Mouse (Mus musculus): ENCODE data around the gene Srek1. TPM values are rescaled to one million over a fixed set of nuclear protein-coding genes. Genes with fewer than 3 reads are reported as not detected.

Gene Srek1
- total RNA-seq (2021): 10 to 100 TPM; 40.9 to 50.4 TPM

GRCm38 (mm10) chr13:103774119-103774757 is at the start of gene Srek1:
Gene Srek1, minus strand, starts transcription at chr13:103774608.
- peak; percentile 96 for DNase-seq

GRCm38 (mm10) chr13:103822270-103822669 is 47.9 kb upstream of the Srek1 start:
- no peak for DNase-seq

DNA sequence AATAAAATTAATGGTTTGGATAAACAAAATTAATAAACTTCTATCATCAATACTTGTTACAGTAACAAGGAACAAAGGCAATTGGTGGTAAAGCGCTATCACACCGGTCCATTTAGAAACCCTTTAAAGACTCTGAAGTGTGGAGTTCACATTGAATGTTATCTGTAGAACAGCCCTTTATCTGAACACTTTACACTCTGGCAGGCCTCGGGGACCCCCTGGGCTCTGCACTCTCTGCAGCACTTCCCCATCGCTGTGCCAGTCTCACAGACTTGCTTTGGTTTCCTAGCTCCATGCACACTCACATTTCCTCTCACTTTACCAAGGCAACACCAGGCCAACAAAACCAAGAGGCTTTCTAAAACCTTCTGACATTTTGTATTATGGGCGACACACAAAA is 45.0 kb upstream of the Srek1 start:
- DNase-seq: no peak

DNA sequence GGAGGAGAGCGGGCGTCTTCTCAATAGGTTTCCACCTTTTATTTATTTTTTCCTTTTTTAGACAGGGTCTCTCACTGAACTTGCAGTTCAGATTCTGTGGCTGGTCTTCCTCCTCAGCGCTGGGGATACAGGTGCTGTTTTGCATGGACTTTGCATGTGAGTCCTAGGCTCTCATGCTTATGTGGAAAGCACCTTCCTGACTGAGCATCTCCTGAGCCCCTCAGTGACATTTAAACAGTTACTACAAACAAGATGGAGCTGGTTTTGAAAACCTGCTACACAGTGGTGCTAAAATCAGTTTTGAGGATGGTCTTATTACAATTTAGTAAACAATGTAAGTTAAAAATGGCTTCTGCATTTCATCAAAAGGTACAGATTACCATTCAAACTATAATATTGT is 43.5 kb upstream of the Srek1 start:
- no peak for DNase-seq

DNA sequence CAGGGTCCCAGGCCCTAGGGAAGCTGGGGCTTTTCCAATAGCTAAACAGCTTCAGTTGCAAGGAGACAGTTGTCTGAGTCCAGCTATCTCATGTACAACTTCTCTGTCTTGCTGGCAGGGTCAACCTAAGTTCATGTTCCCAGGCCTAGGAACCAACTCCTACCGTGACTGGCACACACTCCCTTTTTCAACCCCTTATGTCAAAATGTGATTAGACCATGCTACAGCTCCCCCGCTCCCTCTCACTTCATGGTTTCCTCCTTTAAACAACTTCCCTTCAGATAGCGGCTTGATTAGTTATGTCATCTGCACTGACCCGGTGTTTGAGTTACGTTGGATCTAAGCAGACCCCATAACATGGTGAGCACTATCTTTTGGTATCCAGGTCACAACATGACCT is 33.1 kb upstream of the Srek1 start:
- no peak for DNase-seq

GRCm38 (mm10) chr13:103806210-103806851 is 31.9 kb upstream of the Srek1 start:
- DNase-seq: peak; percentile 22

GRCm38 (mm10) chr13:103803721-103804120 is 29.3 kb upstream of the Srek1 start:
- DNase-seq: no peak

GRCm38 (mm10) chr13:103801021-103801420 is 26.6 kb upstream of the Srek1 start:
- DNase-seq: no peak

DNA sequence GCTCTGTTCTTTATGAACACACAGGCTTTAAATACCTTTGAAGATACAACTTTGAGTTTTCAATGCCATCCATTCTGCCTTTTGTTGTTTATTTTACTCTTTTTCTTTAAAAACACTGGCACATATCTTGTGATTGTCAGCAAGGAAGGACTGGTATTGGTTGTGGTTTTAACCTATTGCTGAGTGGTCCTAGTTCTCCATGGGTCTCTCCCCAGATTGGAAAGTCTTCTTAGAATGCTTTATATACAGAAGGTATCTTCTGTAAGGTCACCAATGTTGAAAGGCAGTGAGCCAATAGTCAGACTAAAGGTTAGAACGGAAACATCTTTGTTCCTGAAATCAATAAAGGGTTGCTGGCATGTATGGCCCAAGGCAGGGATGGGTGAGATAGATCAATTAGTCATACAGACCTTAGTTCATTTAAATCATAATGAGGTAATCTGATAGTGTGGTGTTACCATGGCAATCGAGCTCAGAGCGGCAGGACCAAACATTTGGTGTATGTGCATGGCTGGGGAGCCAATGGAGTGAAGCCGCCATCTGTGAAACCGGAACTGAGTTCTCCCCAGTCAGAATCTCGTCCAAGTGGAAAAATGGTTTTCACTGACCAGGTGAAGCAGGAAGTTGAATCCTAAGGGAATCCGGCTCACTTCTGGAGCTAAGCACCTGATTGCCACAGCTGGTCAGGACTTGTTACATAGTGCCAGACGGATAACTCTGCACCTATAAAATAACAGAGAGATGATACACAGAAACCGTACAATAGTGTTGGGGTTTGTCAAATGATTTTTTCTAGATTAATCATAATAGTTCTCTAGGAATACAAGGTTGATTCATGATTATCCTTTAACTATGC is 20.5 kb upstream of the Srek1 start:
- DNase-seq: no peak

DNA sequence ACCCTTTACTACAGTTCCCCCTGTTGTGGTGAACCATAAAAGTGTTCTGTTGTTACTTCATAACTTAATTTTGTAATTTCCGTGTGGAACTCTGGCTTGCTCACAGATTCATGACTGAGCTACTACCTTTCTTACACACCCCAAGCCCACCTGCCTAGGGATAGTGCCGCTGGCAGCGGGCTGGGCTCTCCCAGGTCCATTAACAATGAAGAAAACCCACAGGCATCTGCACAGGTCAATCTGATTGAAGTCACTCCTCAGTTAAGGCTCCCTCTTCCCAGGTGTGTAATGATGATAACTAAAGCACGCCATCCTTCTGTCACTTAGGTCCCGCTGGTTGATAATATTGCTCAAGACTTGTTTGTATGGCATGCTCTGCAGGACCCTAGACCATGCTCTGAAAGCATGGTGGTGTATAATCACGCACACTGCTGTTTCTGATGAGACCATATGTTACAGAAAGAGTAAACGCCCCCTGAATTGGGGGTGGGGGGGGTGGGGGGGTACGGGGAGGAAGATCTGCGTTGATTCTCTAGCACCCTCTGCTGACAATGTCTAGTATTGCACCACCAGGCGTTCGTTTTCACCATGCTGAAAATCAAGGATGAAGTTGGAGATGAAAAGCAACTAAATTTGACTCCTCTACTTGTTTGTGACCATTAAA is 5.6 kb upstream of the Srek1 start:
- DNase-seq: peak; percentile 56

DNA sequence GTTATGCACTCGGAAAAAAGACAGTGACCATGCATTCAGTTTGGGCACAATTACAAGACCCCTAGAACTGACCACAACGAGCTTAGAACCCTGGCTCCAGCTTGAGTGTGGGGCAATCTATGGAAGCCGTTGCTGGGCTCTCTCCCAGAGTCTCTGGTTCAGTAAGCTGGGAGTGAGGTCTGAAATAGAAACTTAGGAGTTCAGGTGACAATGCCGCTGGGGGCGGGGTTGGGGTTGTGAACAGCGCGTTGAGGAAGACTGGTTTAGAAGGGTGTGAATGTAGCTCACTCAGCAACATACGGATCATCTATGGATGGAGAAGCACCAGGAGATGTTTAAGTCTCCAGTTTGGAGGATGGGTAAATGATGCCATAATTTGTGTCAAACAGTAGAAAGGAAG is 2.7 kb upstream of the Srek1 start:
- DNase-seq: no peak

GRCm38 (mm10) chr13:103773407-103774118 is 845 bp downstream of the Srek1 start:
- no peak for DNase-seq

GRCm38 (mm10) chr13:103772917-103773316 is 1.5 kb downstream of the Srek1 start:
- DNase-seq: peak; percentile 22

- DNase-seq: no peak
These were observed 3.6 kb downstream of the Srek1 start for GRCm38 (mm10) chr13:103770821-103771220.

GRCm38 (mm10) chr13:103767935-103768334 is 6.5 kb downstream of the Srek1 start:
- no peak for DNase-seq

GRCm38 (mm10) chr13:103763640-103764039 is 10.8 kb downstream of the Srek1 start:
- DNase-seq: no peak

GRCm38 (mm10) chr13:103761971-103762370 is 12.4 kb downstream of the Srek1 start:
- DNase-seq: no peak

DNA sequence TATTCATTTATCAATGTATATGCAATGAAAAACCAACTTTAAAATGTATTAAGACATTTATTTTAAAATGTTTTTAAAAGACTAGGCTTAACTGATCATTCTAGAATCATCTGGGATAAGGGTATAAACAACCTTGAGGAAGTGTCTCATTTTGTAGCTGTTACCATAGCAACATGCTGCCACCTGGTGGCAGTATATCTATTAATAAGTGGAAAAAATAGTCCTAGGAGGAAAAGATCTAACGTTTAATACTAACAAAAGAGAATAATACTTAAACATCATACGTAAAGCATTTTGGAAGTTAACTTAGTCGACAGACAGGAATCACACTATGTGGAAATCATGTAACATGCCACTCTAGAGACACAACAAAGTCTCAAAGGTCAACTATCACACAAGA is 23.0 kb downstream of the Srek1 start:
- DNase-seq: peak; percentile 25

GRCm38 (mm10) chr13:103745688-103746087 is 28.7 kb downstream of the Srek1 start:
- no peak for DNase-seq

- no peak for DNase-seq
These were observed 29.2 kb downstream of the Srek1 start for GRCm38 (mm10) chr13:103745160-103745559.

DNA sequence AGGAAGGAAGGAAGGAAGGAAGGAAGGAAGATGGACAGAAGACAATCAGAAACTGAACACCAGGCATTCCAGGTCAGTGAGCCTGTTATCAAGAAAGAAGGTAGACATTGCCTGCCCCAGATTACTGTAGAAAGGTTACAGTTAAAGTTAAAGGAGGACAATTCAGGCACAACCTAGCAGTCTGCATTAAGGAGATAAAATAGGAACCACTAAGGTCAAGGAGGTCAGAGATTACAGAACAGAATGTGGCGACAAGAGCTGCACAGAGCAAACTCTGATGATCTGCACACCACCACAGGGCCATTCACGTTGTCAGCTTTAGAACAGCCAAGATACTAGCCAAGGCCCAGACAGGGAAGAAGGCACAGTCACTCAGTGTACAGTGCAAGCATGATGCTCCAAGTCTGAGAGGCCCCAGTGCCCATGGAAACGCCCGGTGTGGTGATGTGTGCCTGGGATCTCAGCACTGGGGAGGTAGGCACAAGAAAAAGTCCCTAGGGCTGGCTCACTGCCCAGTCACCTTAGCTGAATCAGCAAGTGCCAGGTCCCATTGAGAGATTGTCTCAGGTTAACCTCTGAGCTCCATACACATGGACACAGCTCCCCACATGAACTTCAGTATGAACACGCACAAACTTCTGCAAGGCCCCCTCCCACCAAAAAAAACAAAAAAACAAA is 38.9 kb downstream of the Srek1 start:
- no peak for DNase-seq

- no peak for DNase-seq
These were observed 47.5 kb downstream of the Srek1 start for GRCm38 (mm10) chr13:103726872-103727271.

Data from heart, postnatal 4 days (tissue).